Comparison of ENCODE assay signal across 23 mouse cellular contexts in the genomic region with DNA sequence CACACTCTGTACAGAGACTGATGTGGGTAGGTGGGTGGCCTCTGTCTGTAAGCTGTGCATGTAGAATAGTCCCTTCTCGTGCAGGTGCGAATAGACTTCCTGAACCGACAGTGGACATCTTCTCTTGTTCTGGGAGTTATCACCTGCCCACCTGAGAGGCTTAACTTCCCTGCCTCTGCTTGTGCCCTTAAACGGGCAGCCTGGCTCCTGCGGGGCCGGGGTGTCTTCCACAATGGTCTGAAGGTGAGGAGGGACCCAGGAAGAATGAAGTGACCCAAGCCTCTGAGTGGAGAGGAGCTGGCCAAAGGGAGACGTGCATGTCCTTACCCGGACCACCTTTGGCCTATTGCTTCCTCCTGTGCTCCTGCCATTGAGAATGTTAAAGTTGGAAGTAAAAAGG. TPM values are rescaled to one million over a fixed set of nuclear protein-coding genes. Genes with fewer than 3 reads are reported as not detected.
DNase-seq lines count a peak whose midpoint lies in the region; ATAC-seq and TF ChIP-seq lines count a peak whose summit lies in the region.
"Had no signal": no experiment of that assay in that cellular context is flagged by ENCODE, and none has a peak within 500 bp of the region (broad histone marks: within the 10 kb centered on the region; RNA-seq: fewer than 3 reads in every experiment).

No protein-coding gene starts in this region.

- H3K36me3 ChIP-seq in heart, embryonic 10.5 days: peaks cover 88% of the 10 kb centered on the region
- no peaks in the 10 kb centered on the region; the same call in 1 of the 2 replicates for H3K36me3 ChIP-seq in kidney, adult 2 months (ENCODE audit: control insufficient read depth, insufficient read depth, low read length)
- peaks cover 76% of the 10 kb centered on the region for H3K36me3 ChIP-seq in liver, postnatal 0 days (replicated peaks; ENCODE audit: insufficient read depth, low read length)
- H3K36me3 ChIP-seq in liver, embryonic 12.5 days: peaks cover 91% of the 10 kb centered on the region
- peaks cover 84% of the 10 kb centered on the region for H3K36me3 ChIP-seq in midbrain, embryonic 12.5 days
- peaks cover 60% of the 10 kb centered on the region for H3K36me3 ChIP-seq in midbrain, embryonic 11.5 days (ENCODE audit: control insufficient read depth, insufficient read depth, low read length)

- no peak for ATAC-seq in liver, postnatal 0 days
- no peak for ATAC-seq in liver, embryonic 12.5 days
- no peak for ATAC-seq in midbrain, embryonic 12.5 days (ENCODE audit: low FRiP score, low read depth)
- no peak for ATAC-seq in midbrain, embryonic 11.5 days (ENCODE audit: low FRiP score)
- ATAC-seq: forebrain, embryonic 14.5 days had no signal

- WGBS in heart, embryonic 10.5 days: 90% methylated on average over 8 of the region's 8 CpGs
- WGBS in kidney, adult 2 months: 74% methylated on average over 8 of the region's 8 CpGs
- 90% methylated on average over 8 of the region's 8 CpGs for WGBS in liver, postnatal 0 days (ENCODE audit: insufficient replicate concordance)
- WGBS in liver, embryonic 12.5 days (ENCODE audit: insufficient replicate concordance): 86% methylated on average over 8 of the region's 8 CpGs
- 94% methylated on average over 8 of the region's 8 CpGs for WGBS in midbrain, embryonic 12.5 days
- WGBS in midbrain, embryonic 11.5 days: 96% methylated on average over 8 of the region's 8 CpGs

- peaks cover 20% of the 10 kb centered on the region for H3K4me1 ChIP-seq in heart, embryonic 10.5 days
- H3K4me1 ChIP-seq in kidney, adult 2 months (ENCODE audit: control insufficient read depth, insufficient read depth, low read length): peaks cover 25% of the 10 kb centered on the region
- H3K4me1 ChIP-seq in liver, postnatal 0 days (ENCODE audit: insufficient read depth): peaks cover 15% of the 10 kb centered on the region
- peaks cover 18% of the 10 kb centered on the region for H3K4me1 ChIP-seq in liver, embryonic 12.5 days
- H3K4me1 ChIP-seq in midbrain, embryonic 12.5 days: peaks cover 19% of the 10 kb centered on the region
- H3K4me1 ChIP-seq in midbrain, embryonic 11.5 days (ENCODE audit: control insufficient read depth, insufficient read depth, low read length): peaks cover 14% of the 10 kb centered on the region

- H3K27ac ChIP-seq in heart, embryonic 10.5 days: no peak overlapping the region
- H3K27ac ChIP-seq in kidney, adult 2 months (ENCODE audit: insufficient read depth, low read depth, low read length): peak overlapping the region; percentile 63
- no peak overlapping the region for H3K27ac ChIP-seq in liver, postnatal 0 days (ENCODE audit: low read depth)
- no peak overlapping the region for H3K27ac ChIP-seq in liver, embryonic 12.5 days
- H3K27ac ChIP-seq in midbrain, embryonic 12.5 days (replicated peaks): no peak overlapping the region
- H3K27ac ChIP-seq in midbrain, embryonic 11.5 days (ENCODE audit: low read depth, low read length): no peak overlapping the region
- H3K27ac ChIP-seq: embryonic facial prominence, embryonic 13.5 days; embryonic facial prominence, embryonic 15.5 days; forebrain, embryonic 10.5 days; forebrain, embryonic 12.5 days had no signal

- no peak for TF ChIP-seq CTCF in kidney, adult 2 months (conservative IDR thresholded peaks at IDR 0.05; ENCODE audit: insufficient read depth, insufficient read length, low read depth, low read length)
- no peak for TF ChIP-seq CTCF in liver, postnatal 0 days (IDR thresholded peaks at IDR 0.05; ENCODE audit: low read depth)

- no peaks in the 10 kb centered on the region for H3K27me3 ChIP-seq in heart, embryonic 10.5 days (ENCODE audit: insufficient read depth, poor library complexity, severe bottlenecking)
- no peaks in the 10 kb centered on the region for H3K27me3 ChIP-seq in kidney, adult 2 months (replicated peaks; ENCODE audit: control insufficient read depth, insufficient read depth, low read length)
- H3K27me3 ChIP-seq in liver, postnatal 0 days (ENCODE audit: insufficient read depth, low read length): no peaks in the 10 kb centered on the region
- H3K27me3 ChIP-seq in liver, embryonic 12.5 days (replicated peaks): no peaks in the 10 kb centered on the region
- H3K27me3 ChIP-seq in midbrain, embryonic 12.5 days: no peaks in the 10 kb centered on the region
- H3K27me3 ChIP-seq in midbrain, embryonic 11.5 days (ENCODE audit: control insufficient read depth, insufficient read depth, low read length): no peaks in the 10 kb centered on the region
- H3K27me3 ChIP-seq: embryonic facial prominence, embryonic 13.5 days; embryonic facial prominence, embryonic 15.5 days; forebrain, embryonic 12.5 days had no signal

- TF ChIP-seq EP300 in liver, postnatal 0 days (IDR thresholded peaks at IDR 0.05; ENCODE audit: low read depth): no peak

- peak; percentile 61 for DNase-seq in heart, embryonic 10.5 days (ENCODE audit: low spot score)
- no peak for DNase-seq in heart, postnatal 25 days (ENCODE audit: low spot score)
- no peak for DNase-seq in kidney, adult 2 months
- DNase-seq in kidney, postnatal 10 days: no peak
- DNase-seq in liver, postnatal 0 days: peak; percentile 10
- DNase-seq in midbrain, embryonic 11.5 days (ENCODE audit: low spot score, missing footprints): no peak
- DNase-seq: adrenal gland, adult 2 months; adrenal gland, postnatal 10 days; adrenal gland, postnatal 25 days; cerebellum, adult 11 months; cerebellum, adult 18-20 months; cerebellum, adult 8-10 months; cerebellum, postnatal 14 days; cerebellum, postnatal 36 days; embryo, embryonic 11 days had no signal

- H3K4me2 ChIP-seq in liver, postnatal 0 days (ENCODE audit: low read depth, low read length): no peak overlapping the region
- no peak overlapping the region for H3K4me2 ChIP-seq in liver, embryonic 12.5 days
- H3K4me2 ChIP-seq in midbrain, embryonic 12.5 days (replicated peaks): no peak overlapping the region
- H3K4me2 ChIP-seq in midbrain, embryonic 11.5 days: no peak overlapping the region
- H3K4me2 ChIP-seq: embryonic facial prominence, embryonic 13.5 days; embryonic facial prominence, embryonic 15.5 days; forebrain, embryonic 12.5 days had no signal

- intact Hi-C loops in heart, postnatal 25 days (cut with DNase I): no loop called here

- no peak overlapping the region for H3K9ac ChIP-seq in liver, postnatal 0 days (replicated peaks)
- no peak overlapping the region for H3K9ac ChIP-seq in liver, embryonic 12.5 days
- 0 out of 2 replicates have a peak overlapping the region, but pooled peaks have one; percentile 1 for H3K9ac ChIP-seq in midbrain, embryonic 12.5 days (replicated peaks)
- no peak overlapping the region for H3K9ac ChIP-seq in midbrain, embryonic 11.5 days (ENCODE audit: low read length)
- H3K9ac ChIP-seq: embryonic facial prominence, embryonic 13.5 days; embryonic facial prominence, embryonic 15.5 days; forebrain, embryonic 12.5 days had no signal

- H3K4me3 ChIP-seq in heart, embryonic 10.5 days: no peak overlapping the region
- H3K4me3 ChIP-seq in kidney, adult 2 months (ENCODE audit: insufficient read depth, low read depth, low read length): peak overlapping the region; percentile 39
- H3K4me3 ChIP-seq in liver, postnatal 0 days (ENCODE audit: low read depth, low read length): no peak overlapping the region
- no peak overlapping the region for H3K4me3 ChIP-seq in liver, embryonic 12.5 days
- no peak overlapping the region for H3K4me3 ChIP-seq in midbrain, embryonic 12.5 days
- H3K4me3 ChIP-seq in midbrain, embryonic 11.5 days (ENCODE audit: low read depth, low read length): no peak overlapping the region
- H3K4me3 ChIP-seq: embryonic facial prominence, embryonic 13.5 days; embryonic facial prominence, embryonic 15.5 days; erythroblast, embryonic 14.5 days; forebrain, embryonic 12.5 days had no signal

- H3K9me3 ChIP-seq in heart, embryonic 10.5 days: no peaks in the 10 kb centered on the region
- H3K9me3 ChIP-seq in liver, postnatal 0 days (ENCODE audit: low read length): no peaks in the 10 kb centered on the region
- no peaks in the 10 kb centered on the region for H3K9me3 ChIP-seq in liver, embryonic 12.5 days (replicated peaks)
- H3K9me3 ChIP-seq in midbrain, embryonic 12.5 days: no peaks in the 10 kb centered on the region
- no peaks in the 10 kb centered on the region for H3K9me3 ChIP-seq in midbrain, embryonic 11.5 days (ENCODE audit: control insufficient read depth, low read length)
- H3K9me3 ChIP-seq: embryonic facial prominence, embryonic 13.5 days; embryonic facial prominence, embryonic 15.5 days; forebrain, embryonic 10.5 days; forebrain, embryonic 12.5 days had no signal

- TF ChIP-seq POLR2A in kidney, adult 2 months (IDR thresholded peaks at IDR 0.05; ENCODE audit: low read depth, low read length): no peak

RNA-seq across cellular contexts. Expression of gene Gps2, which starts 3.5 kb away (rescaled TPM):
- 55.2 and 69.4 TPM in 2 replicates for polyA plus RNA-seq in heart, embryonic 10.5 days (2016; fragmentation: Nextera tagmentation; extraction: Ambion mirVana)
- total RNA-seq in heart, postnatal 25 days (2021): 10 to 100 TPM; 24.1 to 26.7 TPM
- polyA plus RNA-seq in kidney, adult 2 months (2012; rRNA removed): 72.9 and 75.5 TPM in 2 replicates
- 46.1 and 48.9 TPM in 2 replicates for polyA plus RNA-seq in liver, postnatal 0 days (2015; fragmentation: Nextera tagmentation; extraction: Ambion mirVana)
- polyA plus RNA-seq in liver, embryonic 12.5 days (2016; fragmentation: Nextera tagmentation; extraction: Ambion mirVana): 125 TPM in 2 replicates
- polyA plus RNA-seq in midbrain, embryonic 12.5 days (2016; fragmentation: Nextera tagmentation; extraction: Ambion mirVana): 93.1 and 97.6 TPM in 2 replicates
- polyA plus RNA-seq in midbrain, embryonic 11.5 days (2014; fragmentation: Nextera tagmentation; extraction: Ambion mirVana): 92.2 and 95.8 TPM in 2 replicates

RNA-seq across cellular contexts. Expression of gene Neurl4, which starts 9.3 kb away (rescaled TPM):
- polyA plus RNA-seq in heart, embryonic 10.5 days (2016; fragmentation: Nextera tagmentation; extraction: Ambion mirVana): 8.3 and 12.7 TPM in 2 replicates
- total RNA-seq in heart, postnatal 25 days (2021): 10 to 100 TPM; 44.9 to 46.0 TPM
- 72.0 and 80.1 TPM in 2 replicates for polyA plus RNA-seq in kidney, adult 2 months (2012; rRNA removed)
- 1.0 and 1.4 TPM in 2 replicates for polyA plus RNA-seq in liver, postnatal 0 days (2015; fragmentation: Nextera tagmentation; extraction: Ambion mirVana)
- 4.5 and 5.7 TPM in 2 replicates for polyA plus RNA-seq in liver, embryonic 12.5 days (2016; fragmentation: Nextera tagmentation; extraction: Ambion mirVana)
- polyA plus RNA-seq in midbrain, embryonic 12.5 days (2016; fragmentation: Nextera tagmentation; extraction: Ambion mirVana): 17.4 and 19.3 TPM in 2 replicates
- 15.6 and 16.3 TPM in 2 replicates for polyA plus RNA-seq in midbrain, embryonic 11.5 days (2014; fragmentation: Nextera tagmentation; extraction: Ambion mirVana)

RNA-seq across cellular contexts. Expression of gene 2810408A11Rik, which starts 9.4 kb away (rescaled TPM):
- polyA plus RNA-seq in heart, embryonic 10.5 days (2016; fragmentation: Nextera tagmentation; extraction: Ambion mirVana): 5.5 and 8.7 TPM in 2 replicates
- under 1 TPM; 0.17 to 0.23 TPM for total RNA-seq in heart, postnatal 25 days (2021)
- polyA plus RNA-seq in kidney, adult 2 months (2012; rRNA removed): 0.94 and 0.99 TPM in 2 replicates
- polyA plus RNA-seq in liver, postnatal 0 days (2015; fragmentation: Nextera tagmentation; extraction: Ambion mirVana): 0.90 and 1.2 TPM in 2 replicates
- polyA plus RNA-seq in liver, embryonic 12.5 days (2016; fragmentation: Nextera tagmentation; extraction: Ambion mirVana): 2.3 TPM in 2 replicates
- polyA plus RNA-seq in midbrain, embryonic 12.5 days (2016; fragmentation: Nextera tagmentation; extraction: Ambion mirVana): 21.8 and 23.2 TPM in 2 replicates
- 15.3 and 17.8 TPM in 2 replicates for polyA plus RNA-seq in midbrain, embryonic 11.5 days (2014; fragmentation: Nextera tagmentation; extraction: Ambion mirVana)

RNA-seq across cellular contexts. Expression of gene Eif5a, which starts 11.6 kb away (rescaled TPM):
- polyA plus RNA-seq in heart, embryonic 10.5 days (2016; fragmentation: Nextera tagmentation; extraction: Ambion mirVana): 2,011 and 2,470 TPM in 2 replicates
- total RNA-seq in heart, postnatal 25 days (2021): 100 to 1,000 TPM; 427 TPM
- polyA plus RNA-seq in kidney, adult 2 months (2012; rRNA removed): 465 and 575 TPM in 2 replicates
- polyA plus RNA-seq in liver, postnatal 0 days (2015; fragmentation: Nextera tagmentation; extraction: Ambion mirVana): 872 and 914 TPM in 2 replicates
- 2,199 and 2,266 TPM in 2 replicates for polyA plus RNA-seq in liver, embryonic 12.5 days (2016; fragmentation: Nextera tagmentation; extraction: Ambion mirVana)
- 1,395 and 1,465 TPM in 2 replicates for polyA plus RNA-seq in midbrain, embryonic 12.5 days (2016; fragmentation: Nextera tagmentation; extraction: Ambion mirVana)
- 1,778 and 1,800 TPM in 2 replicates for polyA plus RNA-seq in midbrain, embryonic 11.5 days (2014; fragmentation: Nextera tagmentation; extraction: Ambion mirVana)

RNA-seq across cellular contexts. Expression of gene Acap1, which starts 14.8 kb away (rescaled TPM):
- polyA plus RNA-seq in heart, embryonic 10.5 days (2016; fragmentation: Nextera tagmentation; extraction: Ambion mirVana): 10.6 and 16.2 TPM in 2 replicates
- total RNA-seq in heart, postnatal 25 days (2021): 1 to 10 TPM in 1 of 2 experiments, under 1 TPM in 1; 0.88 to 1.1 TPM
- 1.7 and 6.1 TPM in 2 replicates for polyA plus RNA-seq in kidney, adult 2 months (2012; rRNA removed)
- 6.5 and 7.1 TPM in 2 replicates for polyA plus RNA-seq in liver, postnatal 0 days (2015; fragmentation: Nextera tagmentation; extraction: Ambion mirVana)
- 7.6 and 8.1 TPM in 2 replicates for polyA plus RNA-seq in liver, embryonic 12.5 days (2016; fragmentation: Nextera tagmentation; extraction: Ambion mirVana)
- polyA plus RNA-seq in midbrain, embryonic 12.5 days (2016; fragmentation: Nextera tagmentation; extraction: Ambion mirVana): 0.50 and 0.73 TPM in 2 replicates
- polyA plus RNA-seq in midbrain, embryonic 11.5 days (2014; fragmentation: Nextera tagmentation; extraction: Ambion mirVana): 0.36 and 0.59 TPM in 2 replicates

Comparison
In these comparisons a context has a peak if more than half of its experiments do, and no peak if none do; other contexts are left out.
1. DNase-seq: peak in heart, embryonic 10.5 days (single experiment) and liver, postnatal 0 days (single experiment); none in heart, postnatal 25 days (single experiment), kidney, adult 2 months (single experiment), kidney, postnatal 10 days (single experiment) and midbrain, embryonic 11.5 days (single experiment).